16 mouse cellular contexts compared by ENCODE assay signal in genomic region chr3:33024566-33024965, GRCm38 (mm10).
DNase-seq lines count a peak whose midpoint lies in the region; ATAC-seq and TF ChIP-seq lines count a peak whose summit lies in the region.
"Had no signal": no experiment of that assay in that cellular context is flagged by ENCODE, and none has a peak within 500 bp of the region (broad histone marks: within the 10 kb centered on the region; RNA-seq: fewer than 3 reads in every experiment).

No protein-coding gene starts in this region.

- no peaks in the 10 kb centered on the region for H3K9me3 ChIP-seq in embryonic facial prominence, embryonic 11.5 days (replicated peaks; ENCODE audit: control insufficient read depth, low read length)
- no peaks in the 10 kb centered on the region for H3K9me3 ChIP-seq in embryonic facial prominence, embryonic 10.5 days
- no peaks in the 10 kb centered on the region for H3K9me3 ChIP-seq in lung, embryonic 14.5 days (ENCODE audit: low read depth, low read length)
- H3K9me3 ChIP-seq: limb, embryonic 12.5 days; lung, embryonic 15.5 days had no signal

- H3K27ac ChIP-seq in embryonic facial prominence, embryonic 11.5 days (replicated peaks; ENCODE audit: low read depth, low read length): no peak overlapping the region
- no peak overlapping the region for H3K27ac ChIP-seq in embryonic facial prominence, embryonic 10.5 days (replicated peaks)
- H3K27ac ChIP-seq in lung, embryonic 14.5 days (ENCODE audit: low read depth): no peak overlapping the region
- H3K27ac ChIP-seq: limb, embryonic 12.5 days; lung, embryonic 15.5 days; stomach, postnatal 0 days had no signal

- TF ChIP-seq CTCF in lung, embryonic 14.5 days (IDR thresholded peaks at IDR 0.05; ENCODE audit: low read depth): no peak

- no peaks in the 10 kb centered on the region for H3K27me3 ChIP-seq in embryonic facial prominence, embryonic 11.5 days (ENCODE audit: control insufficient read depth, insufficient read depth, low read length)
- no peaks in the 10 kb centered on the region for H3K27me3 ChIP-seq in embryonic facial prominence, embryonic 10.5 days (replicated peaks; ENCODE audit: low read depth, poor library complexity, severe bottlenecking)
- H3K27me3 ChIP-seq in lung, embryonic 14.5 days (ENCODE audit: insufficient read depth, low read length): no peaks in the 10 kb centered on the region
- H3K27me3 ChIP-seq: limb, embryonic 12.5 days; lung, embryonic 15.5 days had no signal

- H3K4me1 ChIP-seq in embryonic facial prominence, embryonic 11.5 days (ENCODE audit: control insufficient read depth, insufficient read depth, low read length): no peaks in the 10 kb centered on the region
- no peaks in the 10 kb centered on the region for H3K4me1 ChIP-seq in embryonic facial prominence, embryonic 10.5 days
- H3K4me1 ChIP-seq in lung, embryonic 14.5 days (ENCODE audit: insufficient read depth): no peaks in the 10 kb centered on the region
- H3K4me1 ChIP-seq: limb, embryonic 12.5 days; lung, embryonic 15.5 days had no signal

- H3K36me3 ChIP-seq in embryonic facial prominence, embryonic 11.5 days (replicated peaks; ENCODE audit: control insufficient read depth, insufficient read depth, low read depth, low read length): no peaks in the 10 kb centered on the region
- H3K36me3 ChIP-seq in embryonic facial prominence, embryonic 10.5 days (replicated peaks): no peaks in the 10 kb centered on the region
- H3K36me3 ChIP-seq in lung, embryonic 14.5 days (ENCODE audit: insufficient read depth): no peaks in the 10 kb centered on the region
- H3K36me3 ChIP-seq: limb, embryonic 12.5 days; lung, embryonic 15.5 days had no signal

- 66% methylated on average over 5 of the region's 5 CpGs for WGBS in embryonic facial prominence, embryonic 11.5 days
- 70% methylated on average over 5 of the region's 5 CpGs for whole genome bisulfite sequencing in embryonic facial prominence, embryonic 10.5 days
- 38% methylated on average over 5 of the region's 5 CpGs for WGBS in lung, embryonic 14.5 days

- no peak overlapping the region for H3K9ac ChIP-seq in embryonic facial prominence, embryonic 11.5 days (replicated peaks; ENCODE audit: low read length)
- no peak overlapping the region for H3K9ac ChIP-seq in lung, embryonic 14.5 days
- H3K9ac ChIP-seq: limb, embryonic 12.5 days; lung, embryonic 15.5 days had no signal

- peak; percentile 4 for DNase-seq in embryonic facial prominence, embryonic 11.5 days (ENCODE audit: low spot score)
- DNase-seq in embryonic facial prominence, embryonic 10.5 days (ENCODE audit: low spot score): no peak
- peak; percentile 30 for DNase-seq in lung, embryonic 14.5 days
- DNase-seq in lung, postnatal 36 days: no peak
- peak; percentile 68 for DNase-seq in brain, adult 2 months (ENCODE audit: low read depth, low spot score)
- DNase-seq in mesoderm, embryonic 11.5 days (ENCODE audit: low read depth, low spot score): peak; percentile 29
- DNase-seq in lung, adult 18-20 months: no peak
- no peak for DNase-seq in kidney, postnatal 25 days
- DNase-seq: cerebellum, adult 11-12 months; gastrocnemius, postnatal 14 days; heart, postnatal 14 days; kidney, adult 11 months; kidney, postnatal 14 days had no signal

- no peak for ATAC-seq in embryonic facial prominence, embryonic 11.5 days (replicated peaks; ENCODE audit: insufficient number of reproducible peaks, low FRiP score, low TSS enrichment, low read depth)
- ATAC-seq in lung, embryonic 14.5 days (ENCODE audit: insufficient read depth): no peak

- no peak overlapping the region for H3K4me3 ChIP-seq in embryonic facial prominence, embryonic 11.5 days (ENCODE audit: low read depth, low read length)
- no peak overlapping the region for H3K4me3 ChIP-seq in embryonic facial prominence, embryonic 10.5 days
- H3K4me3 ChIP-seq in lung, embryonic 14.5 days (ENCODE audit: low read depth, low read length): no peak overlapping the region
- H3K4me3 ChIP-seq: limb, embryonic 12.5 days; lung, embryonic 15.5 days had no signal

- no peak overlapping the region for H3K4me2 ChIP-seq in embryonic facial prominence, embryonic 11.5 days (ENCODE audit: low read depth, low read length)
- no peak overlapping the region for H3K4me2 ChIP-seq in lung, embryonic 14.5 days
- H3K4me2 ChIP-seq: limb, embryonic 12.5 days; lung, embryonic 15.5 days had no signal

Comparison
In these comparisons a context has a peak if more than half of its experiments do, and no peak if none do; other contexts are left out.
1. DNase-seq: peak in embryonic facial prominence, embryonic 11.5 days (single experiment), lung, embryonic 14.5 days (single experiment), brain, adult 2 months (single experiment) and mesoderm, embryonic 11.5 days (single experiment); none in embryonic facial prominence, embryonic 10.5 days (single experiment), lung, postnatal 36 days (single experiment), lung, adult 18-20 months (0 of 2) and kidney, postnatal 25 days (0 of 2).